Mouse (Mus musculus) forebrain, embryonic 12.5 days (tissue): ENCODE measurements around the gene Msx3. TPM values are rescaled to one million over a fixed set of nuclear protein-coding genes. Genes with fewer than 3 reads are reported as not detected.
A peak's percentile ranks its signal among the peaks of the same experiment; 100 is the strongest.

Experiments
- ATAC-seq: fragments of 200-750 bp; cut with Nextera tagmentation; 2 replicates; pipeline ENCODE4 v1.8.0; 2017; ENCODE audit warnings: moderate TSS enrichment; ENCODE audit not compliant: low FRiP score
- H3K27ac ChIP-seq: fragments of 300-500 bp; sonication (generic); 2 replicates; pipeline ENCODE4 v1.5.1; 2016; ENCODE audit warnings: mild to moderate bottlenecking
- H3K27me3 ChIP-seq: fragments of 300-500 bp; sonication (generic); 2 replicates; pipeline ENCODE4 v1.6.1; 2016; ENCODE audit warnings: mild to moderate bottlenecking
- H3K36me3 ChIP-seq: fragments of 300-500 bp; sonication (generic); replicated peaks from 2 replicates; pipeline ENCODE4 v1.6.1; 2016; ENCODE audit warnings: mild to moderate bottlenecking
- H3K4me1 ChIP-seq: fragments of 300-500 bp; sonication (generic); 2 replicates; pipeline ENCODE4 v1.6.1; 2016
- H3K4me2 ChIP-seq: fragments of 300-500 bp; sonication (generic); 2 replicates; pipeline ENCODE4 v1.6.1; 2016; ENCODE audit warnings: mild to moderate bottlenecking, moderate library complexity
- H3K4me3 ChIP-seq: fragments of 300-500 bp; sonication (generic); replicated peaks from 2 replicates; pipeline ENCODE4 v1.5.1; 2016; ENCODE audit warnings: mild to moderate bottlenecking
- H3K9ac ChIP-seq: fragments of 300-500 bp; sonication (generic); 2 replicates; pipeline ENCODE4 v1.6.1; 2016; ENCODE audit warnings: mild to moderate bottlenecking
- H3K9me3 ChIP-seq: fragments of 300-500 bp; sonication (generic); 2 replicates; pipeline ENCODE4 v1.6.1; 2016
- WGBS: fragments of 180-500 bp; shearing (Covaris S2); methylation state at CpG from one replicate; pipeline ENCODE4 v1.1.7; 2016; 5-methylcytosine and 5-hydroxymethylcytosine counted together
- polyA plus RNA-seq: library from polyadenylated mRNA; unstranded; fragments of >200 nt; fragmentation: Nextera tagmentation; extraction: Ambion mirVana; gene quantifications from 2 replicates; pipeline ENCODE4 v1.2.1, GENCODE M21; 2016

The Msx3 gene
- 2.3 and 3.1 TPM in 2 replicates for polyA plus RNA-seq

DNA sequence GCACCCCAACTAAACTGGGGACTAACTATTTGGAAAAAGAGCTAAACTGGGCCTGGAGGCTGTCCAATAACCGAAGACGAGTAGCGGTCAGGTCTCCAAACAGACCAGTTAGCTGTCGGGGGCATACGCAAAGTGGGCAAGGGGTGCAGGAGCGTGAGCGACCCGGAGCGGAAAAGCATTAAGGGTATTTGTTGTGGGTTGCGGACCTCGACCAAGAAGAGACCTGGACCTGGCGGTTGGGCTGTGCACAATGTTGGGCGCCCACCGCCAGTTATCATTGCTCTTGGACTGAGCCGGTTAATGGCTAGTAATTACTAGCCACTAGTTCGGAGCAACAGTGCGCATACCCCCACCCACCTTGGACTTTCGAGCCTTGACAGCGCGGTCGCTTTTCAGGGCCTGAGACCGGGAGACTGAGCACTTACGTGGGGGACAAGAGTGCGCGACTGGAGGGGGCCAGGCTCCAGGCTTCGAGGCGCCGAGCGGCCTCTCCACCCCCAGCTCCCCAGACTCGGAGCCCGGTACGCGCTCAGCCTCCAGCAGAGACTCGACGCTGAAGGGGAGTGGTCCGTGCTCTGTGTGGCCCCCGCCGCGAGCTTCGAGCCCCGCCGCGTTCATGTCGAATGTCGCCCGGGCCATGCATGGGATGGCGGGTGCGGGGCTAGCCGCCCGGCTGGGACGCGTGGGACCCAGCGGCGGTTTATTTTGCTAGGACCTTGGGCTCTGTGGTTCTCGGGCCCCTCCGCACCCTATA, at the start of gene Msx3:
TSS of gene Msx3 (minus strand) at position 729 of the 754 bp plus-strand sequence.
- H3K27ac ChIP-seq: no peak within 1 kb of the TSS
- no peaks in the 10 kb centered on the region for H3K36me3 ChIP-seq
- peak within 1 kb of the TSS; percentile 41 for H3K4me3 ChIP-seq
- peak within 1 kb of the TSS; percentile 33; the same call in 1 of the 2 replicates for H3K9ac ChIP-seq
- no peaks in the 10 kb centered on the region for H3K9me3 ChIP-seq
- H3K4me2 ChIP-seq: peak within 1 kb of the TSS; percentile 63
- peak; percentile 39 for ATAC-seq
- H3K4me1 ChIP-seq: peaks cover 26% of the 10 kb centered on the region
- H3K27me3 ChIP-seq: peaks cover 96% of the 10 kb centered on the region
- WGBS: under 1% methylated on average over 55 of the region's 56 CpGs

DNA sequence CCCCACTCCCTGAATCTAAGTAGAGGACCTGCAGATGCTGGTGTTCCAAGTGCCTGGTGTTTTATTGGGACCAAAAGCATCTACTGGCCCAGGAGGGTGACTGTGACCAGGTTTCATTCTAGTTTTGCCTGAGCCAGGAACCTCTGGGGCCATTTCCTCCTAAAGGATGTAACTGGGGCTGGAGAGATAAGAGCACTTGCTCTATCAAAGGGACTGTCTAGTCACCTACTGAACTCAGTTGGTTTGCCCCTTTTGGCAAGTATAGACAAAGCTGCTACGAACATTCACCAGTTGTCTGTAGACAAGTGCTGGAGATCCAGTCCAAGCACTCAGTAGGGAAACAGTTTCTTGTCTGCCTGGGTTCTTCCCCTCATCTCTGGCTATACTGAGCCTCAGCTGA, 49.6 kb upstream of the Msx3 start:
- Histone ChIP-seq H3K4me1 (peaks cover 13% of the 10 kb centered on the region), H3K27ac (no peak overlapping the region), H3K4me2 (no peak overlapping the region), H3K9me3 (no peaks in the 10 kb centered on the region), H3K27me3 (no peaks in the 10 kb centered on the region), H3K36me3 (no peaks in the 10 kb centered on the region), H3K4me3 (no peak overlapping the region), H3K9ac (no peak overlapping the region)
- 100% methylated on average over 1 of the region's 1 CpGs for WGBS
- ATAC-seq: no peak

GRCm38 (mm10) chr7:140096055-140096454, 47.2 kb upstream of the Msx3 start:
- H3K36me3 ChIP-seq: no peaks in the 10 kb centered on the region
- H3K4me3 ChIP-seq: no peak overlapping the region
- H3K9me3 ChIP-seq: no peaks in the 10 kb centered on the region
- H3K27ac ChIP-seq: no peak overlapping the region
- H3K9ac ChIP-seq: no peak overlapping the region
- H3K27me3 ChIP-seq: no peaks in the 10 kb centered on the region
- H3K4me1 ChIP-seq: no peaks in the 10 kb centered on the region
- ATAC-seq: no peak
- no peak overlapping the region for H3K4me2 ChIP-seq

DNA sequence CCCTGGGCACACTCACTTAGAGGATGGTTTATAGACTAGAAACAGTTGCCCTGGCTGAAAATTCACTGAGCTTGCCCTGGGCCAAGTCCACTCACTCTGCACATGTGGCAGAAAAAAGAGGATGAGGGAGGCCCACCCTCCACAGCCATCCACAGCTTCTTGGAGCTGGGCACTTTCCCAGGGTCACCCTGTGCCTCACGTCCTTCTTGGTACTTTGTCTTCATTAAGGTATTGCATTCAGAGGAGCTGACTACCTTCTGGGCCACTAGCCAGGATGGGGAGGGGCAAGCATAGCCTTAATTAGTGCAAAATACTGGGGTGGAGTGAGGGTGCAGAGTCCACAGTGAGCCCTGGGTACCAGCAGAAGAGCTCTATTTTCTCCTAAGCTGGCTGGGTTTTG, 46.7 kb upstream of the Msx3 start:
- 34% methylated on average over 1 of the region's 1 CpGs for WGBS
- no peak for ATAC-seq

DNA sequence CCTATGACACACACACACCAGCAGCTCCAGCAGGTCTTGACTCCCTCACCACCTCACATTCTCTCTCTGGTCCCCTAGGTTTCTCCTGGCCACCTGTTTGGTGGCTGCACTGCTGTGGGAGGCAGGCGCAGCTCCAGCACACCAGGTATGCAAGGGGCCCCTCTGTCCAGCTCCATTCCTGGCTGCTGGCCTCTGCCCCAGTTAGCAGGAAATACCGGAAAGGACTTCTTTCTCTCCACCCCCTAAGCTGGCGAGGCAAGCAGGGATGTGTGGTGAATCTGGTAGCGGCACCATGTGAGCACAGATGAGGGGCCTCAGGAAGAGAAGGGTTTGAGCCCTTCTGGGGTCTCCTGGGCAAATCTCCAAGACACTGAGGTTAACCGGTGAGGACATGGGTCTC, 46.1 kb upstream of the Msx3 start:
- Histone ChIP-seq H3K4me1 (no peaks in the 10 kb centered on the region), H3K36me3 (no peaks in the 10 kb centered on the region), H3K9me3 (no peaks in the 10 kb centered on the region), H3K27ac (no peak overlapping the region), H3K4me2 (no peak overlapping the region), H3K9ac (no peak overlapping the region), H3K4me3 (no peak overlapping the region), H3K27me3 (no peaks in the 10 kb centered on the region)
- no peak for ATAC-seq
- WGBS: 76% methylated on average over 5 of the region's 5 CpGs

More for the DNA sequence above, 46.7 kb upstream of the Msx3 start:
- no peak overlapping the region for H3K4me3 ChIP-seq
- H3K9me3 ChIP-seq: no peaks in the 10 kb centered on the region
- H3K36me3 ChIP-seq: no peaks in the 10 kb centered on the region
- H3K4me1 ChIP-seq: no peaks in the 10 kb centered on the region
- no peaks in the 10 kb centered on the region for H3K27me3 ChIP-seq
- no peak overlapping the region for H3K27ac ChIP-seq
- no peak overlapping the region for H3K4me2 ChIP-seq
- H3K9ac ChIP-seq: no peak overlapping the region

DNA sequence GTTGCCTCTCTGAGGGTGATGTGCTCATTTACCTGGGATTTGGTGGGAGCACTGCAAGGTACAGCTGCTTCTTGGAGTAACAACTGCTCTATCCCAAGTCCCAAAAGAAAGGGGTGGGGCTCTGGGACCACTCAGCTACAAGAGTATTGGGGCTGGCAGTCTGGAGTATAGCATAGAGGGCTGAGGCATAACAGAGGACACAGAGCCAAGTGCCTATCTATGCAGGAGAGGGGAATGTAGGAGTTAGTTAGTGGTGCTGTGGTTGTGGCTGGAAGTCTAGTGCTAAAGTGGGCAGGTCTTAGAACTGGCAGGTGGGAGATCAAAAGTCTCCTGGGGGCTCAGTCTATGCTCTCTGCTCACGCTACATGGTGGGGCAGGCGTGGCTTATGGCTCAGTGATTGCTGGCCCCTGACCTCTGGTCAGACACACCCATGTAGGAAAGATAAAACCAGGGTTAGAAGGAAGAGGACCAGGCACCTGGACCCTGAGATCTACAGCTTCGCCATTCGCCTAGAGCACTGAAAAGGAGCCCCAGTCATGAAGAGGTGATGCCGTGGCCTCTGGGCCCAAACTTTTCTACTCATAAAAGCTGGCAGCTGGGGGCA, 44.1 kb upstream of the Msx3 start, which contains the start of gene Prap1:
TSS of gene Prap1 (plus strand) at position 472 of the 605 bp plus-strand sequence.
- Histone ChIP-seq H3K9ac (no peak within 1 kb of the TSS), H3K4me3 (no peak within 1 kb of the TSS), H3K36me3 (no peaks in the 10 kb centered on the region), H3K27me3 (no peaks in the 10 kb centered on the region), H3K27ac (no peak within 1 kb of the TSS), H3K4me1 (no peaks in the 10 kb centered on the region), H3K9me3 (no peaks in the 10 kb centered on the region), H3K4me2 (no peak within 1 kb of the TSS)
- ATAC-seq: no peak
- 75% methylated on average over 5 of the region's 5 CpGs for WGBS

DNA sequence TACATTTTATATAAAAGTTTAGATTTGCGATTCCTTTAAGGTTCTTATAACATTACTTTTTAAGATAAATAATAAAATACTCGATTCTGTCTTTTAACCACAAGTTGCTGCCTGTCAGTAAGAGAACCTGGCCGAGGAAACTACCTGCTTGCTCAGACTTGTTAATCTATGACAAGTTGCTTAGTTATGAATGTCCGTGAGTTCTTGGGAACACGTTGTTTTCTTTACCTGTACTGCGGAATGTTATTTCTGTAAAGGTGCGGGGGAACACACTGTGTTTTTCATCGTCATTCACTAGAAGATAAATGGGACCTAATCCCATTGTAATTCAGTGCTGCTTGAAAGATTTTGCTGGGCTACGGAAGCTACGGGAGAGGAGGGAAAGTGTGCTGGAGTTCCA, 41.7 kb upstream of the Msx3 start:
- H3K36me3 ChIP-seq: no peaks in the 10 kb centered on the region
- no peak overlapping the region for H3K27ac ChIP-seq
- no peak overlapping the region for H3K4me2 ChIP-seq
- H3K9me3 ChIP-seq: no peaks in the 10 kb centered on the region
- no peak for ATAC-seq
- no peaks in the 10 kb centered on the region for H3K27me3 ChIP-seq
- H3K4me1 ChIP-seq: no peaks in the 10 kb centered on the region
- no peak overlapping the region for H3K4me3 ChIP-seq
- no peak overlapping the region for H3K9ac ChIP-seq
- WGBS: 69% methylated on average over 10 of the region's 10 CpGs

DNA sequence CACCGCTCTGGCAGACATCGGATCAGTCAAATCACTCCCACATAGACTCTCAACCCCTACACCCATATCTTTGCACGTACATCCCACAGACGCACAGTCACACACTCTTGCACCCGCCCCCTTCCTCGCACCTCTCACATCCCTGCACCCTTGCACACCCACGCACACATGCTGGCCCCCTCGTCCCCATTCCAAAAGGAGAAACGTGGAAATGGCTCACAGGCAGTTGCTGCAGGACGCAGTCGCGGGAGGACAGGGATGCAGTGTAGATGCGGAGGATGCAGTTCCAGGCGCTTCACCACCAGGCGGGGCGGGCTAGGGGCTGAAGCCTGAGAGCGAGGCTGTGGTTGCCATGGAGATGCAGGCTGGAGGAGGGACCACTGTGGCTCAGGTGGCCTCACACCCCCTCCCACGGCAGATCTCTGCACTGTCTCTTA, 33.4 kb upstream of the Msx3 start, which contains the start of gene Caly:
TSS of gene Caly (minus strand) at position 307 of the 437 bp plus-strand sequence.
- H3K9me3 ChIP-seq: no peaks in the 10 kb centered on the region
- H3K4me1 ChIP-seq: peaks cover 33% of the 10 kb centered on the region
- ATAC-seq: peak; percentile 83
- H3K36me3 ChIP-seq: no peaks in the 10 kb centered on the region
- H3K4me2 ChIP-seq: peak within 1 kb of the TSS; percentile 57
- H3K9ac ChIP-seq: peak within 1 kb of the TSS; percentile 52
- peaks cover 52% of the 10 kb centered on the region for H3K27me3 ChIP-seq
- peak within 1 kb of the TSS; percentile 40 for H3K4me3 ChIP-seq
- 5% methylated on average over 18 of the region's 18 CpGs for WGBS
- H3K27ac ChIP-seq: peak within 1 kb of the TSS; percentile 77

DNA sequence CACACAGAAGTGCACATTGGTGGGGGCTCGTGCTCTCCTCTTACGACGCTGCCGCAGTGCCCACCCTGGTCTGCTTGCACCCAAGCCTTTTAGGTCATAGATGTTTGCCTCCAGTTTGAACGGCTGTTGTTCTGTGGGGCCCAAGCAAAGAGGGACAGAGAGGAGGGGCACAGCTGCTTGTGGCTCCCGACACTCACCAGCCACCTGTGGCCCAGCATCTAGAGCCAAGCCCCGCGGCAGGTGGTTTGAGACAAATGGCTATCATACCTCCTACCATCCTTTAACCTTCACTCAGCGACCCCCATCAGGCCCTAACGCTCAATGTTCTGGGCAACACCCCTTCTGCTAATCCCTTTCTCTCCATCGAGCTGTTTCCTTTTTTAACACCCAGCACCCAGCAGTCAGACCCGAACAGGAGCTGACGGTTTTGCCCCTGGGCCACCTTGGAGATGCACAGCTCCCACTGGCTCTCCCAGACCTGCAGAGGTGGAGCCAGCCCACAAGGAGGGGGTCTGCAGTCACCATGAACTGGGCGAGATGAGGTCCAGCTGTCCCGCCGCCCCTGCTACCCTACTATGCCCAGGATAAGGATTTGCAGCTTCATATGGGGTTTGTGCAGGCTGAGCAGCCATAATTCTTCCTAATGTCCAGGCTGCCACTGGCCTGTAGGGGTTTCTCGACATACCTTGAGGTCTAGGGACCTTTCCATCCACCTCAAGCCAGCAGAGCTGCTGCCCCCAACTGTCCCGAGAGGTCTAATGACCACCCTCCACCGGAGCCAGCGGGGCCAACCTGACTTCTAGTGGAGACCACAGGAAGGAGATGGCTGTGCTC, 32.7 kb upstream of the Msx3 start:
- 10% methylated on average over 20 of the region's 20 CpGs for WGBS
- Histone ChIP-seq H3K4me3 (peak overlapping the region; percentile 40), H3K27me3 (peaks cover 55% of the 10 kb centered on the region), H3K9me3 (no peaks in the 10 kb centered on the region), H3K9ac (peak overlapping the region; percentile 52), H3K27ac (peak overlapping the region; percentile 77), H3K4me1 (peaks cover 33% of the 10 kb centered on the region), H3K4me2 (peak overlapping the region; percentile 57), H3K36me3 (no peaks in the 10 kb centered on the region)
- ATAC-seq: peak; percentile 12; the same call in 1 of the 2 replicates

- peak overlapping the region; percentile 57 for H3K4me2 ChIP-seq
- peaks cover 57% of the 10 kb centered on the region for H3K27me3 ChIP-seq
- no peaks in the 10 kb centered on the region for H3K9me3 ChIP-seq
- peak overlapping the region; percentile 85 for H3K27ac ChIP-seq
- 2% methylated on average over 24 of the region's 24 CpGs for WGBS
- H3K9ac ChIP-seq: peak overlapping the region; percentile 52
- H3K4me1 ChIP-seq: peaks cover 33% of the 10 kb centered on the region
- H3K36me3 ChIP-seq: no peaks in the 10 kb centered on the region
- H3K4me3 ChIP-seq: peak overlapping the region; percentile 40
- peak; percentile 84 for ATAC-seq
Observed at GRCm38 (mm10) chr7:140080503-140081156, 31.7 kb upstream of the Msx3 start.

DNA sequence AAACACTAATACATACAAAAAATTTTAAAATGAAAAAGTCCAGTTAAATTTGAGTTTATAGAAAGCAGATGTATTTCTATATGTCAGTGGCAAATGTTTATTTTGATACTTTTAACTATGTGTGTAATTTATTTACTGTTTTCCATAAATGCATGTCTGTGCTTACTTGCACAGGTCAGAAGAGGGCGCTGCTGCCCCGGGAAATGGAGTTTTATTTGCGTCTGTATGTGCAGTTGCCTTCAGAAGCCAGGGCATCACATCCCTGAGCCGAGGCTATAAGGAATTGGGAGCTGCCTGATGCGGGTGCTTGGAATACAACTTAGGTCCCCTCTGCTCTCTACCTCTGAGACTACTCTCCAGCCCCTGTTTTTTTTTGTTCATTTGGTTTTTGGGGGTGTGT, 29.8 kb upstream of the Msx3 start:
- Histone ChIP-seq H3K36me3 (no peaks in the 10 kb centered on the region), H3K27me3 (peaks cover 52% of the 10 kb centered on the region), H3K4me3 (no peak overlapping the region), H3K9me3 (no peaks in the 10 kb centered on the region), H3K27ac (no peak overlapping the region), H3K4me2 (no peak overlapping the region), H3K9ac (no peak overlapping the region), H3K4me1 (peaks cover 33% of the 10 kb centered on the region)
- no peak for ATAC-seq
- 4% methylated on average over 5 of the region's 5 CpGs for WGBS

- peaks cover 33% of the 10 kb centered on the region for H3K4me1 ChIP-seq
- peaks cover 57% of the 10 kb centered on the region for H3K27me3 ChIP-seq
- WGBS: 84% methylated on average over 6 of the region's 6 CpGs
- no peak overlapping the region for H3K4me3 ChIP-seq
- H3K9me3 ChIP-seq: no peaks in the 10 kb centered on the region
- H3K36me3 ChIP-seq: no peaks in the 10 kb centered on the region
- H3K9ac ChIP-seq: no peak overlapping the region
- no peak overlapping the region for H3K27ac ChIP-seq
- no peak overlapping the region for H3K4me2 ChIP-seq
- ATAC-seq: no peak
Observed at GRCm38 (mm10) chr7:140077698-140078097, 28.8 kb upstream of the Msx3 start.
